Mouse (Mus musculus): ENCODE results near the gene Evi5l. TPM values are rescaled to one million over a fixed set of nuclear protein-coding genes. Genes with fewer than 3 reads are reported as not detected.

Evi5l gene
- total RNA-seq (2012; rRNA removed) = 5.2 and 6.2 TPM in 2 replicates

DNA sequence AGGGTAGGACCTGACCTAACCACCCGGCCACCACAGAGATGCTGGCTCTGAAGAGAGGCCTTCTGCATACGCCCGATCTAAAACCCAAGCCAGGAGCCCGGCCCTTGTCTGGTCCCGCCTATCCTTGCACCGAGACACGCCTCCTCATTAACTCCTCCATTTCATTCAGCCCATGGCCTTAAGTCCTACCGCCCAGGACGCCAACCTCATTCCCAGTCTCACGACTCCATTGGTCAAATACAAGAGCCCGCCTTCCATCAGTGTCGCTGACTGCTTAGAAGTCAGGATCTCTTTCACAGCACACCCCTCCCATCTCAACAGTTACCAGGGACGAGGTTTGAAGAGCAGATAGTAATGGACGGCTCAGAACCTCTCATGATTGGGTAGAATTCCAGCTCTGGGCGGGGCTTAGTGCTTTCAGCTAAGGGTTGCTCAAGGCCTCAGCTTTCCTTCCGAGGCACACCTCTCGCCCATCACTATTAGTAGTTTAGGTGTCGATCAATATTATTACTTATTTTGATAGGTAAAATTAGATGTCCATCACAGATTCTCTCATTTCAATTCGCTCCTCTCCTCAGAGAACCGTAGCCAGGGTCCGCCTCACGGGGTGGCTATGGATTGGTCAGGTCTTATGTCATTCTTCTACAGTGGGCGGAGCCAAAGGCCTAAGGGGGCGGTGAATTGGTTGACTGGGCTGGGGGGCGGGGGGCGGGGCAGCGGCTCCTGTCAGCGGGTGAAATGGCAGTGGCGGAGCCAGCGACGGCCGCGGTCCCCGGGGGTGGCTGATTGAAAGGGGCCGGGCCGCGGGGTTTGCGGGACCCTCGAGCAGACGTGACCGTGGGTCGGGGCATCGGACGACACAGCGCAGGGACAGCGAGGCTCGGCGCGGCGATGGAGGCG is at the start of gene Evi5l:
TSS of gene Evi5l (plus strand) at position 716 of the 900 bp plus-strand sequence.
- Histone ChIP-seq H3K27ac (ENCODE audit: insufficient read depth, low read depth, low read length, poor library complexity, severe bottlenecking) (no peak within 1 kb of the TSS), H3K9me3 (ENCODE audit: control insufficient read depth, insufficient read depth, low read depth, low read length) (no peaks in the 10 kb centered on the region), H3K36me3 (ENCODE audit: control insufficient read depth, insufficient read depth, low read length, poor library complexity, severe bottlenecking) (no peaks in the 10 kb centered on the region), H3K4me1 (ENCODE audit: control insufficient read depth in 2 of 2, insufficient read depth in 2 of 2, low read length in 2 of 2, poor library complexity in 1 of 2) (peaks cover 2 to 3% of the 10 kb centered on the region in 2 experiments; a peak in 1 of 4 replicates), H3K4me3 (ENCODE audit: insufficient read depth in 1 of 2, low read depth in 1 of 2, low read length in 2 of 2, poor library complexity in 1 of 2, severe bottlenecking in 1 of 2) (peak within 1 kb of the TSS; percentile 79 to 91), H3K9ac (ENCODE audit: insufficient read depth, low read depth, low read length, poor library complexity, severe bottlenecking) (peak within 1 kb of the TSS; percentile 73)
- peak; percentile 98 for DNase-seq (ENCODE audit: low read depth, low spot score)
- in situ Hi-C loops (cut with MboI; ENCODE audit: low sequenced_read_pairs in 2 of 2, unreplicated experiment in 2 of 2) = no loop called here
- no peak for TF ChIP-seq MAFK (IDR thresholded peaks at IDR 0.05; ENCODE audit: insufficient read depth, low read depth, low read length)
- TF ChIP-seq CHD2 (IDR thresholded peaks at IDR 0.05; ENCODE audit: low read depth, low read length) = peak; percentile 96

DNA sequence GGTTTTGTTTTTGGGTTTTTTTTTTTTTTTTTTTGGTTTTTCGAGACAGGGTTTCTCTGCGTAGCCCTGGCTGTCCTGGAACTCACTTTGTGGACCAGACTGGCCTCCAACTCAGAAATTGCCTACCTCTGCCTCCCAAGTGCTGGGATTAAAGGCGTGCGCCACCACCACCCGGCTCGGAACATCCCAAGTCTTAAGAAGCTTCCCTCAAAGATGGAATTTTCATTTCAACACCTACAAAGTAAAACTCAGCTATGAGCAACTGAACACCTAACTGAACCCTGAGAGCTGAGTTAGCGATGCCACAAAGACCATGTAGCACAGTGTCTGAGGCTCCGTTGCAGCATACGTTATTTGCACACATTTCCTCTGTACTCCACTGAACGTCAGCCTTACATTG is 32.6 kb upstream of the Evi5l start, which contains the start of gene Cd209g:
TSS of gene Cd209g (plus strand) at position 301 of the 400 bp plus-strand sequence.
- in situ Hi-C loops (cut with MboI; ENCODE audit: low sequenced_read_pairs in 2 of 2, unreplicated experiment in 2 of 2) = no loop called here
- Histone ChIP-seq H3K4me1 (ENCODE audit: control insufficient read depth in 2 of 2, insufficient read depth in 2 of 2, low read length in 2 of 2, poor library complexity in 1 of 2) (no peaks in the 10 kb centered on the region), H3K9ac (ENCODE audit: insufficient read depth, low read depth, low read length, poor library complexity, severe bottlenecking) (no peak within 1 kb of the TSS), H3K9me3 (ENCODE audit: control insufficient read depth, insufficient read depth, low read depth, low read length) (no peaks in the 10 kb centered on the region), H3K4me3 (ENCODE audit: insufficient read depth in 1 of 2, low read depth in 1 of 2, low read length in 2 of 2, poor library complexity in 1 of 2, severe bottlenecking in 1 of 2) (no peak within 1 kb of the TSS), H3K27ac (ENCODE audit: insufficient read depth, low read depth, low read length, poor library complexity, severe bottlenecking) (no peak within 1 kb of the TSS), H3K36me3 (ENCODE audit: control insufficient read depth, insufficient read depth, low read length, poor library complexity, severe bottlenecking) (no peaks in the 10 kb centered on the region)
- no peak for DNase-seq (ENCODE audit: low read depth, low spot score)
- TF ChIP-seq ZNF384 (IDR thresholded peaks at IDR 0.05; ENCODE audit: low read depth, low read length) (no peak), MAFK (IDR thresholded peaks at IDR 0.05; ENCODE audit: insufficient read depth, low read depth, low read length) (no peak), ZC3H11A (IDR thresholded peaks at IDR 0.05; ENCODE audit: borderline replicate concordance, low read depth, low read length) (no peak), HCFC1 (IDR thresholded peaks at IDR 0.05; ENCODE audit: borderline replicate concordance, insufficient read depth, low read length) (no peak), CHD2 (IDR thresholded peaks at IDR 0.05; ENCODE audit: low read depth, low read length) (no peak)

DNA sequence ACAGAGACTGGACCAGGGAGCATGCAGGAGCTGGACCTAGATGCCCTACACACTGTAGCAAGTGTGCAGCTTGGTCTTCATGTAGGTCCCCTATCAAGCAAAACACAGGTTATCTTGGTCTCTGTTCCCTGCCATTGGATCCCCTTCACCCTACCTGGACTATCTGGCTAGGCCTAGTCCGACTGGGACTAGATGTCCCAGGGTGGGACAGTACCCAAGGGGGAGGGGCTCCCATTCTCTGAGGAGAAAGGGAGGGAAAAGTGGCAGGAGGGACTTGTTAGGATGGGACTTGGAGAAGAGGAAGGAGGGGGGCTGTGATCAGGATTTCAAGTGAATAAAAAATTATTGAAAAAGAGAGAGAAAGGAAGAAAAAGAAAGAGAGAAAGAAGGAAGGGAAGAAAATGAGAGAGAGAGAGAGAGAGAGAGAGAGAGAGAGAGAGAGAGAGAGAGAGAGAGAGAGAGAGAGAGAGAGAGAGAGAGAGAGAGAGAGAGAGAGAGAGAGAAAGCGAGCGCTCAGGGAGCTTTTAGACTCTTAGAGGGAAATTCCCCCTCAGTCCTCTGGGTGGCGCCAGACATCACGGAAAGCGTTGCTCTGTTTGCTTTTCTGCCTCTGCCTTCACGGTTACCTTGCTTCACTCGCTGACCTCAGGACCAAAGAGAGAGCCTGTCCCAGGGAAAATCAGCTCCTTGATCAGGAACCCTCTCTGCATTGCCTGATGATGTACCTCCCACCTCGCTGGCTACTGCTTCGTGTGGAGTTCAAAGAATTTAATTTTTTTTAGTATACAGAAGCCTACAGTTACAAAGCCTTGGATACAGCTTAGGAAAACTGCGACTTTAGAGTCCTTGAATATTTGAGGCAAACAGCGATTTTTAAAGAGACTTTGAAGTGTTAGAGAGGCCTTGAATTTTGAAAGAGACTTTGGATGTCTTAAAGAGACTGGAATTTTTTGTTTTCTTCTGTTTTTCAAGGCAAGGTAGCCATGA is 26.4 kb upstream of the Evi5l start:
- TF ChIP-seq MAFK (IDR thresholded peaks at IDR 0.05; ENCODE audit: insufficient read depth, low read depth, low read length) = no peak
- no peak for TF ChIP-seq HCFC1 (IDR thresholded peaks at IDR 0.05; ENCODE audit: borderline replicate concordance, insufficient read depth, low read length)
- TF ChIP-seq CHD2 (IDR thresholded peaks at IDR 0.05; ENCODE audit: low read depth, low read length) = no peak
- peak; percentile 83 for TF ChIP-seq ZC3H11A (IDR thresholded peaks at IDR 0.05; ENCODE audit: borderline replicate concordance, low read depth, low read length)
- TF ChIP-seq ZNF384 (IDR thresholded peaks at IDR 0.05; ENCODE audit: low read depth, low read length) = no peak
- in situ Hi-C loops (cut with MboI; ENCODE audit: low sequenced_read_pairs in 2 of 2, unreplicated experiment in 2 of 2) = no loop called here
- no peak overlapping the region for H3K27ac ChIP-seq (ENCODE audit: insufficient read depth, low read depth, low read length, poor library complexity, severe bottlenecking)
- no peaks in the 10 kb centered on the region for H3K9me3 ChIP-seq (ENCODE audit: control insufficient read depth, insufficient read depth, low read depth, low read length)
- DNase-seq (ENCODE audit: low read depth, low spot score) = peak; percentile 66
- H3K4me1 ChIP-seq (ENCODE audit: control insufficient read depth in 2 of 2, insufficient read depth in 2 of 2, low read length in 2 of 2, poor library complexity in 1 of 2) = no peaks in the 10 kb centered on the region
- no peak overlapping the region for H3K4me3 ChIP-seq (ENCODE audit: insufficient read depth in 1 of 2, low read depth in 1 of 2, low read length in 2 of 2, poor library complexity in 1 of 2, severe bottlenecking in 1 of 2)
- H3K36me3 ChIP-seq (ENCODE audit: control insufficient read depth, insufficient read depth, low read length, poor library complexity, severe bottlenecking) = no peaks in the 10 kb centered on the region
- H3K9ac ChIP-seq (ENCODE audit: insufficient read depth, low read depth, low read length, poor library complexity, severe bottlenecking) = no peak overlapping the region

DNA sequence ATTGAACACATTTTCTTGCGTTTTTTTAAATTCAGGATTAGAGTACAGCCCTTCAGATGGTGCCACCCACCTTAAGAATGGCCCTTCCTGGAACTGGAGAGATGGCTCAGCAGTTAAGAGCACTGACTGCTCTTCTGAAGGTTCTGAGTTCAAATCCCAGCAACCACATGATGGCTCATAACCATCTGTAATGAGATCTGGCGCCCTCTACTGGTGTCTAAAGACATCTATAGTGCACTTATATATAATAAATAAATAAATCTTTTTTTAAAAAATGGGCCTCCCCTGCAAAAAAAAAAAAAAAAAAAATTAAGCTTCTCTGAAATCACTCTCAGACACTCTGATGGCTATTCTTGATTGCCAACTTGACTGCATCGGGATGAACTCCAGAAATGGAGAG is 24.6 kb upstream of the Evi5l start:
- Histone ChIP-seq H3K4me1 (ENCODE audit: control insufficient read depth in 2 of 2, insufficient read depth in 2 of 2, low read length in 2 of 2, poor library complexity in 1 of 2) (no peaks in the 10 kb centered on the region; a peak in 1 of 4 replicates), H3K9ac (ENCODE audit: insufficient read depth, low read depth, low read length, poor library complexity, severe bottlenecking) (no peak overlapping the region), H3K27ac (ENCODE audit: insufficient read depth, low read depth, low read length, poor library complexity, severe bottlenecking) (no peak overlapping the region), H3K36me3 (ENCODE audit: control insufficient read depth, insufficient read depth, low read length, poor library complexity, severe bottlenecking) (no peaks in the 10 kb centered on the region), H3K4me3 (ENCODE audit: insufficient read depth in 1 of 2, low read depth in 1 of 2, low read length in 2 of 2, poor library complexity in 1 of 2, severe bottlenecking in 1 of 2) (no peak overlapping the region), H3K9me3 (ENCODE audit: control insufficient read depth, insufficient read depth, low read depth, low read length) (no peaks in the 10 kb centered on the region)
- no peak for DNase-seq (ENCODE audit: low read depth, low spot score)
- in situ Hi-C loops (cut with MboI; ENCODE audit: low sequenced_read_pairs in 2 of 2, unreplicated experiment in 2 of 2) = no loop called here
- no peak for TF ChIP-seq ZC3H11A (IDR thresholded peaks at IDR 0.05; ENCODE audit: borderline replicate concordance, low read depth, low read length)
- no peak for TF ChIP-seq CHD2 (IDR thresholded peaks at IDR 0.05; ENCODE audit: low read depth, low read length)
- 0 out of 2 replicates have a peak, but pooled peaks have one; percentile 54 for TF ChIP-seq ZNF384 (IDR thresholded peaks at IDR 0.05; ENCODE audit: low read depth, low read length)
- TF ChIP-seq MAFK (IDR thresholded peaks at IDR 0.05; ENCODE audit: insufficient read depth, low read depth, low read length) = no peak
- TF ChIP-seq HCFC1 (IDR thresholded peaks at IDR 0.05; ENCODE audit: borderline replicate concordance, insufficient read depth, low read length) = no peak

Data from ES-E14 (cell line).